Mouse (Mus musculus) intestine, postnatal 0 days (tissue): ENCODE measurements around the gene Cd52. TPM values are rescaled to one million over a fixed set of nuclear protein-coding genes. Genes with fewer than 3 reads are reported as not detected.

Source experiments
- ATAC-seq: fragments of 200-750 bp; cut with Nextera tagmentation; 2 replicates; pipeline ENCODE4 v1.8.0; 2017; ENCODE audit warnings: mild to moderate bottlenecking, moderate TSS enrichment, moderate library complexity
- H3K27ac ChIP-seq: fragments of 300-500 bp; sonication (generic); 2 replicates; pipeline ENCODE4 v1.5.1; 2014; ENCODE audit warnings: mild to moderate bottlenecking, low read depth, low read length, moderate library complexity
- H3K27me3 ChIP-seq: fragments of 300-500 bp; sonication (generic); replicated peaks from 2 replicates; pipeline ENCODE4 v1.6.1; 2014; ENCODE audit warnings: low read length, mixed read lengths; ENCODE audit not compliant: control insufficient read depth, insufficient read depth
- H3K36me3 ChIP-seq: fragments of 300-500 bp; sonication (generic); 2 replicates; pipeline ENCODE4 v1.6.1; 2014; ENCODE audit warnings: mild to moderate bottlenecking, moderate library complexity; ENCODE audit not compliant: control insufficient read depth, insufficient read depth
- H3K4me1 ChIP-seq: fragments of 300-500 bp; sonication (generic); replicated peaks from 2 replicates; pipeline ENCODE4 v1.6.1; 2014; ENCODE audit warnings: antibody characterized with exemption, low read length, mixed read lengths; ENCODE audit not compliant: control insufficient read depth, insufficient read depth
- H3K4me2 ChIP-seq: fragments of 300-500 bp; sonication (generic); replicated peaks from 2 replicates; pipeline ENCODE4 v1.6.1; 2014; ENCODE audit warnings: low read depth, mild to moderate bottlenecking, moderate library complexity
- H3K4me3 ChIP-seq: fragments of 300-500 bp; sonication (generic); 2 replicates; pipeline ENCODE4 v1.5.1; 2014; ENCODE audit warnings: low read depth, low read length
- H3K9ac ChIP-seq: fragments of 300-500 bp; sonication (generic); 2 replicates; pipeline ENCODE4 v1.6.1; 2014; ENCODE audit warnings: mild to moderate bottlenecking, low read depth, low read length
- H3K9me3 ChIP-seq: fragments of 300-500 bp; sonication (generic); 2 replicates; pipeline ENCODE4 v1.6.1; 2016; ENCODE audit warnings: mixed run types; ENCODE audit not compliant: control insufficient read depth
- CTCF ChIP-seq: sonication (generic); IDR thresholded peaks from 2 replicates; pipeline ENCODE4 v1.5.1; 2016; ENCODE audit warnings: low read depth, mild to moderate bottlenecking, control low read depth, antibody characterized with exemption, moderate library complexity
- WGBS: fragments of 180-500 bp; shearing (Covaris S2); extraction: QIAGEN DNeasy Blood & Tissue Kit; methylation state at CpG from one replicate; pipeline ENCODE4 v1.1.7; 2014; 5-methylcytosine and 5-hydroxymethylcytosine counted together
- polyA plus RNA-seq: library from polyadenylated mRNA; unstranded; fragments of >200 nt; fragmentation: Nextera tagmentation; extraction: Ambion mirVana; gene quantifications from 2 replicates; pipeline ENCODE4 v1.2.1, GENCODE M21; 2015

Gene Cd52
- polyA plus RNA-seq, 1 experiment from 2014 or later, result 31.2 TPM

DNA sequence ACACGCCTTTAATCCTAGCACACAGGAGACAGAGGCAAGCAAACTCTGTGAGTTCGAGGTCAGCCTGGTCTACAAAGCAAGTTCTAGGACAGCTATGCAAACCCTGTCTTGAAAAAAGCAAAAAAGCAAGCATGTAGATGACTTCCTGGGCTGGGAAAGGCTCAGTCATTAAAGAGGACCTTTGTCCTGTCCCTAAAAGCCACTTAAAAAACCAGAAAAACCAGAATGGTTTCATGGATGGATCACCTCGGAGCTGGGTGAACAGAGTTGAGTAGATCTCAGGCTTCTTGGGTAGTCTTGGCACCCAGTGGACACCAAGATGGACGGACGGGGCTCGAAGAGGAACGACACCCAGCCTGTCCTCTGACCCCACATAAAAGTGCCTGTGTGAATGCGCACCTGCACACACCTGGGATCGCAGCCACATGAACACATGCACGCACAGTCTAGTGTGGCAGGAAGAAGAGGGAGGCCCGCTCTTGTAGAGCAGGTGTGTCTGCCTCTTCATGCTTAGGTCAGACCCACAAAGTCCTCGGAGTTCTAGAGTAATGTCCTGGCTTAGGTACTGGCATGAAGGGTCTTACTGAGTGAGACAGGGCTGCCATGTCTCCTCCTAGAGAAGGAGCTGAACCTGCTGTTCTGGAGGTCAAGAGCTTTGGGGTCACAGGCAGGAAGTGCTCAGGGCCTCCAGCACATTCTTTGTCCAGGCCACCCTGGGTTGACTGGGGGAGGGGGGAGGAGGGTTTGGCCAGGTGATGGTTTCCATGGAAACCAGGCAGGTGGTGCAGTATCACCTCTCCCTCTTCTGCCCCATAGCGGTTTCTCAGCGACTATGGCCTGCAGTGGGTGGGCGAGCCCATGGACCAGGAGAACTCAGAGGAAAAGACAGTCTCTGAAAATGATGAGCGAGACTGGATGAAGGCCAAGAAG lies 20.6 kb upstream of the Cd52 start:
- ATAC-seq, result peak; percentile 40
- Histone ChIP-seq H3K4me1 (0 out of 2 replicates have a peak, but pooled peaks cover 14% of the 10 kb centered on the region), H3K4me2 (no peak overlapping the region), H3K9me3 (no peaks in the 10 kb centered on the region), H3K9ac (no peak overlapping the region), H3K27me3 (no peaks in the 10 kb centered on the region), H3K27ac (peak overlapping the region; percentile 35; the same call in 1 of the 2 replicates), H3K4me3 (no peak overlapping the region), H3K36me3 (no peaks in the 10 kb centered on the region)
- TF ChIP-seq CTCF, result no peak
- WGBS, result 54% methylated on average over 16 of the region's 16 CpGs

DNA sequence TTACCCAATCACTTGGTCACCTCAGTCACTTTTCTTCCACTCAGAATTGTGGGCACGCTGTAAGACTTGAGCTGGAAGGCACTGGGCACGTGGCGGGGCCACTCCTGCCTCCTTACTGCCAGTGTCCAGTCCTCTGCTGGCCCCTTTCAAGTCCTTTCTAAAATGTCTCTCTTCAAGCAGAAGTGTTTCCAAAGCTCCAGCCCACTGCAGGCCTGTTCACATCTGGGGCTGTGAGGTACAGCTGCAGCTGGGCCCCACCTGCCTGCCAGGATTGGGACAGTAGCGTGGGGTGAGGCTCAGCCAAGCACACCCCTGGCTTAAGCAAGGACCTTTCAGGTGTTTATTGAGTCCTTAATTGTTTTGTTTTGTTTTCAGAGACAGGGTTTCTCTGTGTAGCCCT lies 19.2 kb upstream of the Cd52 start:
- H3K9ac ChIP-seq, result no peak overlapping the region
- TF ChIP-seq CTCF, result no peak
- no peak overlapping the region for H3K4me3 ChIP-seq
- no peaks in the 10 kb centered on the region for H3K36me3 ChIP-seq
- no peak overlapping the region for H3K4me2 ChIP-seq
- H3K4me1 ChIP-seq, result 0 out of 2 replicates have a peak, but pooled peaks cover 8% of the 10 kb centered on the region
- H3K9me3 ChIP-seq, result no peaks in the 10 kb centered on the region
- H3K27ac ChIP-seq, result no peak overlapping the region
- no peak for ATAC-seq
- WGBS, result 74% methylated on average over 4 of the region's 4 CpGs
- no peaks in the 10 kb centered on the region for H3K27me3 ChIP-seq

DNA sequence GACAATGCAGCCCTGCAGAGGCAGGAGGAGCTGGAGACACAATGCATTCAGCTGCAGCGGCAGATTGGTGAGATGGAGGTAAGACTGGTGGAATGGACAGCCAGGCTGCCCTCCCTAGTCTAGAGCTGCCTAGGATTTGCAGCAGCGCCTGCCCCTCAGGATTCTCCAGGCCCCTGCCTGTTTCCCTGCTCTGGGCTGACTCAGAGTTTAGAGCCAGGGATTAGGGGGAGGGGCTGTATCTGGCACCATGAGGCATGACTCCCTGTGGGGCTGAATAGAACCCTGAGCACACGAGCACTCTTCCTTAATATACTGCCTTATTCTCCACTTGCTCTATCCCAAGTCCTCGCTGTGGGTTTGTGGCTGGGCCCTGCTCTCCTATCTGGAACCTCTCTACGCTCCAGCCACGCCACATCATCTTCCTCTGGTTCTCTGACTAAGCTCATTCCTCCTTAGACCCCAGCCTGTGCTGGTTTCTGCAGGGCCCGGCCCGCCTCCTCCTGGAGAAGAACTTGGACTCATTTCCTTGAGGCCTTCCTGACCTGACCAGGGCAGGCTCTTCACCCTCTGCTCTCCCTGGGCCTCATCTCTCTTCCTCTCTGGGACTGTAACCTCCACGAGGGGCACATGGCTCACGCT lies 18.6 kb upstream of the Cd52 start:
- TF ChIP-seq CTCF, result no peak
- Histone ChIP-seq H3K4me3 (no peak overlapping the region), H3K36me3 (no peaks in the 10 kb centered on the region), H3K4me1 (0 out of 2 replicates have a peak, but pooled peaks cover 8% of the 10 kb centered on the region), H3K9me3 (no peaks in the 10 kb centered on the region), H3K4me2 (no peak overlapping the region), H3K9ac (no peak overlapping the region), H3K27ac (no peak overlapping the region), H3K27me3 (no peaks in the 10 kb centered on the region)
- WGBS, result 53% methylated on average over 10 of the region's 10 CpGs
- no peak for ATAC-seq

DNA sequence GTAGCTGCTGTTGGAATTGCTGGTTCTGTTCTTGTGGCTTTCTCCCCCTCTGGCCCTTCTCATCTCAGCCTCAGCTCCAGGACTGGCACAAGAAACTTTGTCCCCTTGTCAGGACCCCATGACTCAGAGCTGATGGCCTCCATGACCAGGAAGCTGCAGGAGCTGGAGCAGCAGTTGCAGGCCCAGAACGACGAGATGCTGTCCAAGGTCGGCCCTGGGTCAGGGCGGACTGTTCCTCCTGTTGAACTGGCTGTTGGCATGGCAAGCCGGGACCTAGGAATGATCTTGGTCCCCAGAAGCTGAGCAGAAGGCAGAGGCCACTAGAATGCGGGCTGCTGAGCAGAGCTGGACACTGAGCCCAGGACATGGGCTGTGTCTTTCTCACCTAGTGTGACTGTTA lies 17.5 kb upstream of the Cd52 start:
- no peak for TF ChIP-seq CTCF
- 53% methylated on average over 6 of the region's 6 CpGs for WGBS
- H3K4me3 ChIP-seq, result no peak overlapping the region
- no peak overlapping the region for H3K9ac ChIP-seq
- ATAC-seq, result no peak
- no peaks in the 10 kb centered on the region for H3K9me3 ChIP-seq
- 0 out of 2 replicates have a peak, but pooled peaks cover 8% of the 10 kb centered on the region for H3K4me1 ChIP-seq
- H3K36me3 ChIP-seq, result no peaks in the 10 kb centered on the region
- H3K27me3 ChIP-seq, result no peaks in the 10 kb centered on the region
- H3K4me2 ChIP-seq, result no peak overlapping the region
- H3K27ac ChIP-seq, result no peak overlapping the region

DNA sequence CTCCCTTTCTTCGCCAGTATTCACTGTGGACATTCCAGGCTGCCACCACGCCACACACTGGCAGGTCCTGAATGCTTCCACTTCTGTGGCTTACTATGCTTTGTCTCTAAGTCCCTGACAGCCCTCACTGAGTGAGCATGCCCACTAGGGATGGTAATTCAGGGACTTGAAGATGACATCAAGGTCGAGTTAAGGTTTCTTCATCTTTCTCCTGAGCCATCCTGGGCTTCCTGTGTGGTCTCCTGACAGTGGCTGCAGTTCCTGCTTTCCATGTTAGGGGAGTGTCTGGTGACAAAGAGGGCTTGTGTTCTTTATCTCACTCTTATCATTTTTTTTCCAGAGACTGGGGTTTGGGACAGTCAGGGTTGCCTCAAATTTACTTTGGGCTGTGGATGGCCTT lies 15.8 kb upstream of the Cd52 start:
- H3K4me2 ChIP-seq, result no peak overlapping the region
- WGBS, result 41% methylated on average over 3 of the region's 3 CpGs
- no peak for ATAC-seq
- H3K9me3 ChIP-seq, result no peaks in the 10 kb centered on the region
- H3K4me3 ChIP-seq, result no peak overlapping the region
- no peaks in the 10 kb centered on the region for H3K36me3 ChIP-seq
- no peaks in the 10 kb centered on the region for H3K27me3 ChIP-seq
- no peak overlapping the region for H3K27ac ChIP-seq
- no peak overlapping the region for H3K9ac ChIP-seq
- 0 out of 2 replicates have a peak, but pooled peaks cover 5% of the 10 kb centered on the region for H3K4me1 ChIP-seq
- TF ChIP-seq CTCF, result no peak

DNA sequence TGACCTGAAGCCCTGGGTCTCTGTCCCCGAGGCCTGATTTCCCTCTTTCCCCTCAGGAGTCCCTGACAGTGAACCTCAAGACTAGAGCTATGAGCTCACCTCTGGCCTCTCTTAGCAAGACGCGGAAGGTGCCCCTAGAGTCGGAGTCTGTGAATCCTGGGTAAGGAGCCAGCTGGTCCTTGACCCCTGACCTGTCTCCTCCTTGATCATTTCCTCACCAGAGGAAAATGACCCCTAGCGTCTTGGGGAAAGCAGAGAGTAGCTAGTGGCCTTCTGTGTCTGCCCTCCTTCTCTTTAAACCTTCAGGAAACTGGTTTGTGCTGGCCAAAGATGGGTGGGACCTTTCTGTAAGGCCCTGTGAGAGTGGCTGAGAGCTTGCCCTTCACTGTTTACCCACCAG lies 13.3 kb upstream of the Cd52 start:
- Histone ChIP-seq H3K4me3 (no peak overlapping the region), H3K4me2 (no peak overlapping the region), H3K9me3 (no peaks in the 10 kb centered on the region), H3K9ac (no peak overlapping the region), H3K4me1 (no peaks in the 10 kb centered on the region), H3K27me3 (no peaks in the 10 kb centered on the region), H3K36me3 (no peaks in the 10 kb centered on the region), H3K27ac (no peak overlapping the region)
- 53% methylated on average over 5 of the region's 5 CpGs for WGBS
- TF ChIP-seq CTCF, result no peak
- ATAC-seq, result no peak
